Mouse (Mus musculus): ENCODE measurements at regions not wholly inside any gene's neighbourhood (a gene's known extent, or its start where the extent isn't known, plus 50 kb on each side); places are given as distances from the start of the nearest gene placed in this dataset.
A peak's percentile ranks its signal among the peaks of the same experiment; 100 is the strongest.
"Not testable (repeated sequence)": the region's sequence is repeated elsewhere in the genome, so short reads cannot be mapped to it uniquely, and the experiment has no call there.

DNA sequence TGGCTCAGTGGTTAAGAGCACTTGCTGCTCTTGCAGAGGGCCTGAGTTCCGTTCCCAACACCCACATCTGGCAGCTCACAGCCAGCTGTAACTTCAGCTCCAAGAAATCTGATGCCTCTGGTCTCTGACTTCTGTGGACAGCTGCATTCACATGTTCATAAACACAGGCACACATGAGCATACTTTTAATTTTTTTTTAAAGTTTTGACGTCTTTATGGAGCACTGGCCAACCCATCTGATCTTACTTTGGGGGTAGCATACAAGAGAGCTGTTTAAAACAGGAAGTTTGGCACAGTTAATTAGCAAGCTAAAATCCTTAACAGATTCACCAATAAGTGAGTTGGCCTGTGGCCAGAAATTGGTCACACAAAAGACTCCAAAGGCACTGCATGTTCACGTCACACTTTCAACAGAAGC is 81.2 kb upstream of the Atl2 start:
- no peak for DNase-seq

GRCm38 (mm10) chr17:79976518-79977100 is 80.7 kb upstream of the Atl2 start:
- DNase-seq: no peak

DNA sequence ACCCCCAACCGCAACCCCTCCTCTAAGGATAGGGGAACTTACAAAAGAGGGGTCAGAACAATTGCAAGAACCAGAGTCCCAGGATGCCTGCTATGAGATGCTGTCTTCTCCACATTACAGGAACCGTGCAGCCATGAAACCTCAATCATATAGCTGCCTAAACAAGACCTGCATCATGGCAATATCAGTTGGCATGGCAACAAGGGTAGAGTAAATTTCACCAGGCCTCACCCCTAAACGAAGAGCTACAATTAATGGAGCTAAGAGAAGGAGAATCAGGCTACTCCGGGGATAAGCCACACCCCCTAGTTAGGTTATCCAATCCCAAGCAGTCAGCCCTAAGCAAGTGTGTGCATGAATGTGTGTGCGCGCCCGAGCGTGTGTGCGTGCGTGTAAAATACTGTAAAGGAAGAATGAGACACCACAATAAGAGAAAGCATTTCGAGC is 80.1 kb upstream of the Atl2 start:
- DNase-seq: peak; percentile 52

DNA sequence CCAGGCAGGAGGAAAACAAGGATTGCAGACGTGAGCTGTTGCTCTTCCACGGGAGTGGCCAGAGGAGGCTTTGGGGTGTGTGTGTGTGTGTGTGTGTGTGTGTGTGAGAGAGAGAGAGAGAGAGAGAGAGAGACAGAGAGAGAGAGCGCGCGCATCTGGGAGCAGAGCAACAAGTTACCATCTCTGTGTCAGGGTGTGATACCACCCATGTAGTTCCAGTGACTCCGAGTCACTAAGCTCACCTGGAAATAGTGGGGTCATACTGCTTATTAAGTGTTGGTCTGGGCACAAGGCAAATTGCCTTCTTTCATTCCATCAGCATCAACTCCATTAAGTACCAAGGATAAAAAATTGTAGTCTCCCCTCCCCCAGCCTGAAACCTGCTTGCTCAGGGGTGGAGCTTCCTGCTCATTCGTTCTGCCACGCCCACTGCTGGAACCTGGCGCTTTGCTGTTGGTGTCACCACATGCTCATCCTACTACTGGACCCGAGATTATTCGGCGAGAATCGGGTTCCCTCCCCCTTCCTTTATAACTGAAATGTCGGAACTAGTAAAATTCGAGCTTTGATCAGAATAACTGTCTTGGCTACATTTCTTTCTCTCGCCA is 79.3 kb upstream of the Atl2 start:
- DNase-seq: not testable (repeated sequence)

DNA sequence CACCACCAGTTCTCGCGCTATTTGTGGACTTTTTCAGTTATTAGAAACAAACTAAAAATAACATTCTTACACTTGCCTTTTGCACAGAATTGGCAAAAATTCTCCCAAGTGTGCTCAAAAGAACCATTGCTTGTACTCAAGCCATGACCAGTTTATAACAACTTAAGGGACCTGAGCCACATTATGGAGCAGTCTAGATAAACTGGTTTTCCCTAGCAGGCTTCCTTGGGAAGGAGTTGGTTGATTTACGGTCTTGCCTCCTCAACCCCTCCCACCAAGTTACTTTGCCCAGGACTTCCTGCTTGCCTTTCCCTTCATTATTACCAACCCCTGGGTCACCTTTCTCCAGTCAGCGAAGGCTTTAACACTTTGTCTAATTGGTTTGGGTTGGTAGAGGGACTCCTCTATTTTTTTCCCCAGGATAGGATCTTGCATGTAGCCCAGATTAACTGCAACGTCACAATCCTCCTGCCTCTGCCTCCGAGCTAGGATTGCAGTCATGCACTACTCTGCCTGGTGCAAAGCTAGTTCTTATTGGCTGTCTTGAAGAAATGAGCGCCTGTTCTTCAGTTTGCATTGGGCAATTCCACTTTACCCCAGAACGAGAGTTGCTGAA is 75.9 kb upstream of the Atl2 start:
- DNase-seq: no peak

DNA sequence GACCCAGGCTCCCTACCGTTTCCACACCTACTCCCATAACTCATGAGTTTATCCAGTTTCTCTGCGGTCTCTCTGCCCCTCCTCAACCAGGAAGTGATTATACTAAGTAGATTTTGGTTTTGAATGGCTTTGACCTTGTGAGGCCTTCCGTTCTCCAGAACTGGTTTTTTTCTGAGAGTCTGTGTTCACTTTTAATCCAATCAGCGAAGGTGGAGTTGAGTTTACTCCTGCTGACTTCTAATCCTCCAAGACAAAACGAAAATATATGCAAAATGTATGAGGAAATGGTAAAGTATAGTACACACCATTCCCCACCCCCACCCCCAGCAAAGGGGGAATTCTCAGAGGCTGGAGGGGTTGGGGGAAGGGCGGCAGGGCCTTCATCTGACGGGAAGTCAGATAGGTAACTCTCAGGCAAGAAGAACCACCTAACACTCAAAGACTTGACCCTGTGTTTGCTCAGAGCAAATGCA is 73.6 kb upstream of the Atl2 start:
- DNase-seq: no peak

- DNase-seq: no peak
Measured at GRCm38 (mm10) chr17:79968819-79969218, 72.9 kb upstream of the Atl2 start.

- no peak for DNase-seq
Measured at GRCm38 (mm10) chr17:79966981-79967380, 71.1 kb upstream of the Atl2 start.

GRCm38 (mm10) chr17:79965625-79966024 is 69.7 kb upstream of the Atl2 start:
- no peak for DNase-seq

- peak; percentile 89 for DNase-seq
Measured at GRCm38 (mm10) chr17:79964850-79965249, 68.9 kb upstream of the Atl2 start.

DNA sequence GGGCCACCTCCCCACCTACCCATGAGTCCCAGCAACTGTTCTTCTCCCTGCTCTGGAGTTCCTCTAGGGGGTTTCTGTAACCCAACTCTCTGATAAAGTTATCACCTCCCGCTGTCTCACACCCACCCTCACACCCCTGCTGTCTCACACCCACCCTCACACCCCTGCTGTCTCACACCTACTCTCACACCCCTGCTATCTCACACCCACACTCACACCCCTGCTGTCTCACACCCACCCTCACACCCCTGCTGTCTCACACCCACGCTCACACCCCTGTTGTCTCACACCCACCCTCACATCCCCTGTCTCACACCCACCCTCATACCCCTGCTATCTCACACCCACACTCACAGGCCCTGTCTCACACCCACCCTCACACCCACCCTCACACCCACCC is 67.4 kb upstream of the Atl2 start:
- no peak for DNase-seq

DNA sequence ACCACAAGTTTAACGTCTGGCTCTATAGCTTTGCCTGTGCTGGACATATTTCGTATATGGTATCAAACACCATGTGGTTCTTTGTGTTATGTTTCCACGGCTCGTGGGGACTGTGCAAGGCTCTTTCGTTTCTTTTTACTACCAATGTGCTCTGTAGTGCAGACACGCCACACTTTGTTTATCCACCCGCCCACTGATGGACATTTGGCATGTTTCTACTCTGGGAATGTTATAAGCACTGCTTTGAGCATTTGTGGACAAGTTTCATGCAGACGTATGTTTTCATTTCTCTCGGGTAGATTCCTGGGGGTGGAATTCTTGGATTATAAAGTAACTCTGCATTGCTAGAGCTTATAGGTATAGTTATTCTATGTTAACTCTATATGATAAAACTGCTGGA is 65.5 kb upstream of the Atl2 start:
- no peak for DNase-seq

- DNase-seq: no peak
Measured at GRCm38 (mm10) chr17:79960688-79961087, 64.8 kb upstream of the Atl2 start.

DNA sequence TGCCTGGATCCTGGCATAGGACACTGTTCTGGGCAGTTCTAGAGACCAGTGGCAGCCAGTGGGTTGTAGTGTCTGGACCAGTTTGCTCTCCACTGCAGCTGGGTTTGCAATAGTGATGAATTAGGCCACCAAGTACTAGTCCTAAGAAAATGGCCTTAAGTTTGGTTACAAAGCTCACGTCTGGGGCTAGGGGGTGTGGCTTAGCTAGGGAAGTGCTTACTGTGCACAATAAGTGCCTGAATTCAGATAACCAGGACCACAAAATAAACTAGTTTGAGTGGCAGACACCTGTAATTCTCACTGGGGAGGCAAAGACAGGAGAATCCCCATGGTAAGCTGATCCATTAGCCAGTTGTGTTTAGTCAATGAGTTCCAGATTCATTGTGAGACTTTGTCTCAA is 59.3 kb upstream of the Atl2 start:
- DNase-seq: peak; percentile 66

DNA sequence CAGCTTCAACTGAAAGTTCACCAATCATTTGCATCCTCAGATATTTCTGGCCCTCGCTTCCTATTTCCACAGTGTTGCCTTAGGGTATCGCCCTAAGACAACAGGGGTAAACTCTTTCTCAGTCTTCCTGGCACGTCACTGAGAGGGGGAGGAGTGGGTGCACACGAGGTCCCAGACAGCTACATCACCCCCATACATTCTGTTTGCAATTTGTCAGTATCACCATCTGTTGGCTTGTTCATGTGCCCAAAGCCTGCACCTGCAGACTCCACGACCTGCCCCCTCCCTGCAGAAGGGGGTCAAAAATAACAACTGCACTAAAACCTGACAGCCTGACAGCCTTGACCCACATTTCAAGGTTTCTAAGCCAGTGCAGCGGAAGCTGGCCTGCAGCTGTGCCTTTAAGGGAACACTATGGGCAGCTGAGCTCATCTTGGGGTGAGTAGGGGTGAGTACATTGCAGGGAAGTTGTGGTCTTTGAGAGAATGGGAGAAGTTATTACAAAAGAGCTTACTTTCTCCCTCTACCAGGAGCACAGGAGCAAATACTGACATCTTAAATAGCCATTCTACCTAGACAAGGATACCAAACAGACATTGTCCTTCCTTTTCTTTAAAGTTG is 58.8 kb upstream of the Atl2 start:
- peak; percentile 84 for DNase-seq

DNA sequence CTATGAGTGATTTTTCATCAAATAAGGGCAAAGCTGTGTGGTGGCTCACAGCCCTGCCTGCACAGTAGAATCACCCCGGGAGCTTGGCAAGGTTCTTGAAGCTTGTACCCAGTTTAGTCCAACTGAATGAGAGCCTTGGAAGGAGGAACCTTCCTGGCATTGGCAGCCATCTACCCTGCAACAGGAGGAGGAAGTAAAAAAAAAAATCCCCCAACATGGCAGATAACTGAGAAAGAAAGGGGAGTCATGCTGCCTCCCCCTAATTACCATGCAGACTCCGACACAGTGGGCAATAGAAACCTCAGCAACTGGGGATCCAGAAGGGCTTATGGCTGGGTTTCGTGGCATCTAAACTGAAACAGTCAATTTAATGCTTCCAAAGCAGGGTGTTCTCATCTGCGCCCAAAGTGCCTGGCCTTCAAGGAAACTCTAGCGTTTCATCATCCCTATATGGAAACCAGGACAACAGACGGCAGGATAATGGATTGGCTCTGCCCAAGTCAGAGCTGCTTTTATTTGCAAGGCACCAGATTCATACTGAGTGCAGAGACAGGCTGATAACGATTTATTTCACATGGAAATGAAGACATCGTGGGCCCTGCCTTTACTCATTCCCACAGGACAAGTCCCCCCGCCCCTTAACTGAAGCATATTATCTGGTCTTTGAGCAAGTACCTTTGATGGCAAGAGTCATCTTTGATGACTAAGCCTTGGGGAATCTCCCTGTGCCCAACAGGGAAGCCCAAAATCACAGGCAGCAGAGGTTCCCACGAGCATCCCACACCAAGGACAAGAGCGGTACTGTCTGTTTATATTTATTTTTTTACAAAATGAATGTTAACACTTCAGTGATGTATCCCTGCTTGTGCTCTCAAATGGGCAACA is 52.9 kb upstream of the Atl2 start:
- DNase-seq: no peak
